Mouse (Mus musculus) left cerebral cortex, adult 2 months (tissue): Measurements from ENCODE around the gene Klra17. TPM values are rescaled to one million over a fixed set of nuclear protein-coding genes. Genes with fewer than 3 reads are reported as not detected.
"Not testable (repeated sequence)": the region's sequence is repeated elsewhere in the genome, so short reads cannot be mapped to it uniquely, and the experiment has no call there.

Source experiments
- DNase-seq, 2 experiments: peaks; one replicate each; pipeline ENCODE4 v3.0.0; 2021 to 2022; ENCODE audit warnings: low spot score in 2 of 2, mixed read lengths in 1 of 2; ENCODE audit errors: extremely low spot score in 1 of 2
- H3K27ac ChIP-seq: fragments of 200-600 bp; 2 replicates; pipeline ENCODE4 v1.8.1; 2022
- H3K4me3 ChIP-seq: fragments of 200-600 bp; 2 replicates; pipeline ENCODE4 v1.8.1; 2022
- CTCF ChIP-seq: fragments of 200-600 bp; IDR thresholded peaks from 2 replicates; pipeline ENCODE4 v1.8.1; 2022; ENCODE audit warnings: antibody characterized with exemption, mild to moderate bottlenecking, moderate library complexity
- intact Hi-C: fragments of 180-260 bp; cut with DNase I; formaldehyde crosslinking; loops from one replicate; pipeline ENCODE4 v1.15.1; 2025
- long read RNA-seq, 2 experiments: library from polyadenylated mRNA; stranded (forward); transcript quantifications; one replicate each; pipeline ENCODE4 v2.0.0; 2021; ENCODE audit warnings: borderline mapping rate in 2 of 2
- total RNA-seq, 2 experiments: library from RNA; stranded (reverse); gene quantifications; 2 replicates each; pipeline ENCODE4 v1.2.3; 2021

Gene Klra17
- total RNA-seq = not detected
- long read RNA-seq, experiment 1 = 0 reads
- long read RNA-seq, experiment 2 = 0 reads

GRCm38 (mm10) chr6:129876549-129876948 is at the start of gene Klra17:
Klra17 (minus strand) TSS chr6:129876672.
- TF ChIP-seq CTCF = no peak
- DNase-seq = no peak
- H3K27ac ChIP-seq = no peak within 1 kb of the TSS
- intact Hi-C loops = no loop called here
- no peak within 1 kb of the TSS for H3K4me3 ChIP-seq

GRCm38 (mm10) chr6:129917476-129917946 is 41.0 kb upstream of the Klra17 start, which contains the start of gene Klra5:
Klra5 (minus strand) TSS chr6:129917650.
- H3K27ac ChIP-seq, intact Hi-C loops, DNase-seq, H3K4me3 ChIP-seq: not testable (repeated sequence)

DNA sequence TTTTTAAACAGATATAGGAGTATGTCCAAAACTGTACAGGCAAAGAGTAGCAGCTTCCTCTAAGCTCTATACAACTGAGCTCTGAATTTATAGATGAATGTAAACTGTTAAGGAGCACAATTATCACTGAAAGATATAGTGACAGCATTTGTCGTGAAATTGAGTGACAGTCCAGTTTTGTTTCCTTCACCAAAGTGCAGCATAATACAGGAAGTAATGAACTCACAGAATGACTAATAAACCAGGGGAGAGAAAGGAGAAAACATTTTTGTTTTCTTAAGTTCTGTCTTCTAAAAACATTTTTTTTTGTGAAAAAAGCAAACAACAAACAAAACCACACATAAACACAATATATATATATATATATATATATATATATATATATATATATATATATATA is 40.5 kb upstream of the Klra17 start:
- intact Hi-C loops = no loop called here
- Histone ChIP-seq H3K27ac (no peak overlapping the region), H3K4me3 (no peak overlapping the region)
- no peak for TF ChIP-seq CTCF
- no peak for DNase-seq

GRCm38 (mm10) chr6:129882525-129882924 is 6.1 kb upstream of the Klra17 start:
- intact Hi-C loops = no loop called here
- H3K4me3 ChIP-seq = no peak overlapping the region
- no peak for TF ChIP-seq CTCF
- no peak overlapping the region for H3K27ac ChIP-seq
- no peak for DNase-seq

GRCm38 (mm10) chr6:129862349-129862748 is 14.1 kb downstream of the Klra17 start, which contains the start of gene Gm17631:
Gm17631 (plus strand) TSS chr6:129862649.
- DNase-seq, H3K4me3 ChIP-seq, intact Hi-C loops: not testable (repeated sequence)

GRCm38 (mm10) chr6:129825559-129825958 is 50.9 kb downstream of the Klra17 start:
- TF ChIP-seq CTCF = peak; percentile 31
- no peak for DNase-seq
- intact Hi-C loops = no loop called here
- no peak overlapping the region for H3K4me3 ChIP-seq
- H3K27ac ChIP-seq = no peak overlapping the region

More at GRCm38 (mm10) chr6:129862349-129862748, 14.1 kb downstream of the Klra17 start, which contains the start of gene Gm17631:
- H3K27ac ChIP-seq = not testable (repeated sequence)

GRCm38 (mm10) chr6:129824004-129824403 is 52.5 kb downstream of the Klra17 start:
- Histone ChIP-seq H3K27ac (no peak overlapping the region), H3K4me3 (no peak overlapping the region)
- TF ChIP-seq CTCF = no peak
- intact Hi-C loops = no loop called here
- no peak for DNase-seq

GRCm38 (mm10) chr6:129817731-129818130 is 58.7 kb downstream of the Klra17 start:
- no peak for TF ChIP-seq CTCF

GRCm38 (mm10) chr6:129784170-129784569 is 92.3 kb downstream of the Klra17 start, which contains the start of gene Gm156:
Gm156 (minus strand) TSS chr6:129784270.
- DNase-seq, H3K27ac ChIP-seq, H3K4me3 ChIP-seq, intact Hi-C loops: not testable (repeated sequence)

More at GRCm38 (mm10) chr6:129817731-129818130, 58.7 kb downstream of the Klra17 start:
- H3K27ac ChIP-seq = no peak overlapping the region
- no peak overlapping the region for H3K4me3 ChIP-seq
- no peak for DNase-seq
- intact Hi-C loops = no loop called here

Other genes starting within 250 kb of the Klra17 start
- gene Klrc3, start 233.3 kb downstream of the Klra17 start, total RNA-seq = not detected
- not detected for gene Klrc2, start 216.0 kb downstream of the Klra17 start, total RNA-seq
- gene Klrc1, start 197.7 kb downstream of the Klra17 start, total RNA-seq = not detected
- not detected for gene Klri1, start 159.5 kb downstream of the Klra17 start, total RNA-seq
- gene Klri2, start 136.2 kb downstream of the Klra17 start, total RNA-seq = not detected
- gene Gm156, start 92.4 kb downstream of the Klra17 start, total RNA-seq = not detected
- not detected for gene Gm17631, start 14.0 kb downstream of the Klra17 start, total RNA-seq
- not detected for gene Klra5, start 41.0 kb upstream of the Klra17 start, total RNA-seq
- gene Klra6, start 150.3 kb upstream of the Klra17 start, total RNA-seq = not detected
- not detected for gene Klra4, start 190.6 kb upstream of the Klra17 start, total RNA-seq